Comparison of ENCODE assay signal across 8 mouse cellular contexts in the genomic region with DNA sequence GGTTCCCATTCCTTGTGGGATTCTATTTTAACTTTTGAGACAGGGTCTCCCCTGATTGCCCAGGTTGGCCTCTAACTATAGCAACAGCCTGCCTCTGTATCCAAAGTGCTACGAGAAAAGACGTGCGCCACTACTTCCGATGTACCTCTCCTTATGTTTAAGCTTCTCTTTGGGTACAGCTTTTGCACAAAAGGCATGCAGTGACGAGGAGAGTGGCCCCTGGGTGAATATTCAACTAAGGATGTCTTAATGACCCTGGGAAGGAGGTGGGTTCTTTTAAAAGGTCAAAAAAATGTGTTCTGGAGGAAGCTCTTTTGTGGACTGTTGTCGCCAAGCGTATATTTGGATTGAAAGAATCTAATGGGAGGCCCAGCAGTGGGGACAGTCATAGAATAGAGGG. TPM values are rescaled to one million over a fixed set of nuclear protein-coding genes. Genes with fewer than 3 reads are reported as not detected.
A peak's percentile ranks its signal among the peaks of the same experiment; 100 is the strongest.
DNase-seq lines count a peak whose midpoint lies in the region; ATAC-seq and TF ChIP-seq lines count a peak whose summit lies in the region.

No protein-coding gene starts in this region.

- H3K27ac ChIP-seq in embryonic facial prominence, embryonic 11.5 days (replicated peaks; ENCODE audit: low read depth, low read length) = no peak overlapping the region
- peak overlapping the region; percentile 99 for H3K27ac ChIP-seq in intestine, embryonic 16.5 days (ENCODE audit: low read length)
- H3K27ac ChIP-seq in midbrain, embryonic 11.5 days (ENCODE audit: low read depth, low read length) = peak overlapping the region; percentile 94

- peak overlapping the region; percentile 33 for H3K4me3 ChIP-seq in lung, adult 2 months (replicated peaks; ENCODE audit: extremely low read depth, low read depth, low read length)
- peak overlapping the region; percentile 68 for H3K4me3 ChIP-seq in embryonic facial prominence, embryonic 11.5 days (ENCODE audit: low read depth, low read length)
- peak overlapping the region; percentile 75 for H3K4me3 ChIP-seq in intestine, embryonic 16.5 days (ENCODE audit: low read length)
- peak overlapping the region; percentile 62 for H3K4me3 ChIP-seq in midbrain, embryonic 11.5 days (ENCODE audit: low read depth, low read length)

- TF ChIP-seq POLR2A in lung, adult 2 months (IDR thresholded peaks at IDR 0.05; ENCODE audit: borderline replicate concordance, extremely low read depth, low read depth, low read length) = 0 out of 2 replicates have a peak, but pooled peaks have one; percentile 10

- 45% methylated on average over 7 of the region's 7 CpGs for WGBS in lung, adult 2 months
- 79% methylated on average over 7 of the region's 7 CpGs for WGBS in embryonic facial prominence, embryonic 11.5 days
- 38% methylated on average over 7 of the region's 7 CpGs for WGBS in intestine, embryonic 16.5 days
- WGBS in midbrain, embryonic 11.5 days = 73% methylated on average over 7 of the region's 7 CpGs

- H3K4me1 ChIP-seq in lung, adult 2 months (ENCODE audit: control insufficient read depth, insufficient read depth, low read length) = peaks cover 18% of the 10 kb centered on the region
- peaks cover 5% of the 10 kb centered on the region; the same call in 1 of the 2 replicates for H3K4me1 ChIP-seq in embryonic facial prominence, embryonic 11.5 days (ENCODE audit: control insufficient read depth, insufficient read depth, low read length)
- H3K4me1 ChIP-seq in intestine, embryonic 16.5 days (ENCODE audit: control insufficient read depth, insufficient read depth, low read length) = peaks cover 35% of the 10 kb centered on the region
- peaks cover 8% of the 10 kb centered on the region; the same call in 1 of the 2 replicates for H3K4me1 ChIP-seq in midbrain, embryonic 11.5 days (ENCODE audit: control insufficient read depth, insufficient read depth, low read length)

- intact Hi-C loops in left cerebral cortex, postnatal 25 days (cut with DNase I) = no loop called here

- no peaks in the 10 kb centered on the region for H3K36me3 ChIP-seq in embryonic facial prominence, embryonic 11.5 days (replicated peaks; ENCODE audit: control insufficient read depth, insufficient read depth, low read depth, low read length)
- no peaks in the 10 kb centered on the region for H3K36me3 ChIP-seq in intestine, embryonic 16.5 days (ENCODE audit: control insufficient read depth, insufficient read depth, low read length)
- no peaks in the 10 kb centered on the region for H3K36me3 ChIP-seq in midbrain, embryonic 11.5 days (ENCODE audit: control insufficient read depth, insufficient read depth, low read length)

- no peaks in the 10 kb centered on the region for H3K27me3 ChIP-seq in embryonic facial prominence, embryonic 11.5 days (ENCODE audit: control insufficient read depth, insufficient read depth, low read length)
- H3K27me3 ChIP-seq in intestine, embryonic 16.5 days (replicated peaks; ENCODE audit: control insufficient read depth, insufficient read depth, low read length) = no peaks in the 10 kb centered on the region
- no peaks in the 10 kb centered on the region for H3K27me3 ChIP-seq in midbrain, embryonic 11.5 days (ENCODE audit: control insufficient read depth, insufficient read depth, low read length)

- H3K9me3 ChIP-seq in embryonic facial prominence, embryonic 11.5 days (replicated peaks; ENCODE audit: control insufficient read depth, low read length) = no peaks in the 10 kb centered on the region
- no peaks in the 10 kb centered on the region for H3K9me3 ChIP-seq in intestine, embryonic 16.5 days (ENCODE audit: control insufficient read depth, low read length)
- H3K9me3 ChIP-seq in midbrain, embryonic 11.5 days (ENCODE audit: control insufficient read depth, low read length) = no peaks in the 10 kb centered on the region

- no peak for DNase-seq in lung, adult 2 months
- no peak for DNase-seq in lung, postnatal 14 days
- DNase-seq in embryonic facial prominence, embryonic 11.5 days (ENCODE audit: low spot score) = no peak
- no peak for DNase-seq in midbrain, embryonic 11.5 days (ENCODE audit: low spot score, missing footprints)
- DNase-seq in right cerebral cortex, adult 18-20 months = no peak
- DNase-seq in left cerebral cortex, postnatal 25 days (ENCODE audit: low spot score in 2 of 2) = no peak
- no peak for DNase-seq in adrenal gland, adult 2 months

- peak overlapping the region; percentile 83 for H3K4me2 ChIP-seq in embryonic facial prominence, embryonic 11.5 days (ENCODE audit: low read depth, low read length)
- peak overlapping the region; percentile 88 for H3K4me2 ChIP-seq in intestine, embryonic 16.5 days (ENCODE audit: low read depth, low read length)
- peak overlapping the region; percentile 87 for H3K4me2 ChIP-seq in midbrain, embryonic 11.5 days

- H3K9ac ChIP-seq in embryonic facial prominence, embryonic 11.5 days (replicated peaks; ENCODE audit: low read length) = peak overlapping the region; percentile 98
- peak overlapping the region; percentile 99 for H3K9ac ChIP-seq in intestine, embryonic 16.5 days (ENCODE audit: low read depth, low read length)
- peak overlapping the region; percentile 98 for H3K9ac ChIP-seq in midbrain, embryonic 11.5 days (ENCODE audit: low read length)

- ATAC-seq in embryonic facial prominence, embryonic 11.5 days (replicated peaks; ENCODE audit: insufficient number of reproducible peaks, low FRiP score, low TSS enrichment, low read depth) = no peak
- ATAC-seq in intestine, embryonic 16.5 days = no peak
- no peak for ATAC-seq in midbrain, embryonic 11.5 days (ENCODE audit: low FRiP score)

- TF ChIP-seq CTCF in lung, adult 2 months (IDR thresholded peaks at IDR 0.05; ENCODE audit: insufficient read depth, low read length) = no peak

RNA-seq across cellular contexts. Expression of gene Ptma, which starts 38.2 kb away (rescaled TPM):
- polyA plus RNA-seq in lung, adult 2 months (2012; rRNA removed) = 751 and 980 TPM in 2 replicates
- polyA plus RNA-seq in embryonic facial prominence, embryonic 11.5 days (2014; fragmentation: Nextera tagmentation; extraction: Ambion mirVana) = 4,004 and 4,291 TPM in 2 replicates
- polyA plus RNA-seq in intestine, embryonic 16.5 days (2015; fragmentation: Nextera tagmentation; extraction: Ambion mirVana) = 1,684 and 1,813 TPM in 2 replicates
- polyA plus RNA-seq in midbrain, embryonic 11.5 days (2014; fragmentation: Nextera tagmentation; extraction: Ambion mirVana) = 3,090 and 3,352 TPM in 2 replicates
- total RNA-seq in left cerebral cortex, postnatal 25 days (2021) = 100 to 1,000 TPM; 359 to 366 TPM
- 100 to 1,000 TPM; 538 to 582 TPM for total RNA-seq in adrenal gland, adult 2 months (2021)
- polyA plus RNA-seq in adrenal gland, adult 2 months (2012; rRNA removed) = 728 and 947 TPM in 2 replicates
